Mouse (Mus musculus): ENCODE measurements around the gene Olfr1093. TPM values are rescaled to one million over a fixed set of nuclear protein-coding genes. Genes with fewer than 3 reads are reported as not detected.

Olfr1093 gene
- not detected in 2 replicates for polyA plus RNA-seq (2015; fragmentation: Nextera tagmentation; extraction: Ambion mirVana)

DNA sequence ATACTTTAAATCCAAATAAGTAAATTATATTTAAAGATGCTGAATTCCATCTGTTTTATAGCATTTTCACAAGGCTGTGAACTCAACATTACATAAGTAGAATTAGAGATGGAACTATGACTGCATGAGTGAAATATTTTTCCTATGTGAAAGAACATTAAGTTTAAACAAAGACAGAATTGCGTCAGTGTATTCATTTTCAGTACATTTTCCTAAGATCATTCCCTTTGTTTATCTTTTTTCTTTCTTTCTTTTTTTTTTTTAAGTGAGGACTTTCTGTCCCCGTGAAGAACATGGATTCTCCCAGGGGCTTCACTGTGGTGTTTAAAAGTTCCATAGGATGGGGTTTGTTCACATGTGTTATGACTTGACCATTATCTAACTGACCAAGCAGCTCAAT lies at the start of gene Olfr1093:
Gene Olfr1093, plus strand, starts transcription at position 301 of the 400 bp plus-strand sequence.
- H3K4me3 ChIP-seq: no peak within 1 kb of the TSS
- no peaks in the 10 kb centered on the region for H3K9me3 ChIP-seq
- WGBS: 71% methylated on average over 2 of the region's 2 CpGs
- no peak for ATAC-seq (ENCODE audit: low read depth)
- no peak within 1 kb of the TSS for H3K27ac ChIP-seq (replicated peaks)
- H3K36me3 ChIP-seq: no peaks in the 10 kb centered on the region
- H3K4me2 ChIP-seq: no peak within 1 kb of the TSS
- H3K4me1 ChIP-seq (replicated peaks): no peaks in the 10 kb centered on the region
- no peaks in the 10 kb centered on the region for H3K27me3 ChIP-seq
- H3K9ac ChIP-seq: no peak within 1 kb of the TSS

DNA sequence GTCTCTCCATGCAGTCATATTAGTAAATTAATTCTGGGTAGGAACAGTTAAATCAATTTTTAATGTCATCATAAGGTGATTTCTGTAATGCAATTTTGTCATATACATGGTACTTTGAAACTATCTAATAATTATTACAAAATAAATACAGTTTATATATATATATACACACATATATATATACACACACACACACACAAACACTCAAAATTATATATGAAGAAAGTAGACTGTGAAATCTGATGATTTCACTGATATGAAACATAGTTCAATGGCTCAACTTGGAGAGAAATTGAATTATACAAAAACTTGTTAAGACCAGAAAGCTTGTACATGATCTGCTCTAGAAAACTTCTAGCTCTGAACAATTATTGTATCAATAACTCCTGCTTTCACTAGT lies 48.7 kb upstream of the Olfr1093 start, which contains the start of gene Olfr1089:
Gene Olfr1089, minus strand, starts transcription at position 101 of the 400 bp plus-strand sequence.
- Histone ChIP-seq H3K9me3 (no peaks in the 10 kb centered on the region), H3K27ac (replicated peaks) (no peak within 1 kb of the TSS), H3K4me2 (no peak within 1 kb of the TSS), H3K36me3 (no peaks in the 10 kb centered on the region), H3K4me1 (replicated peaks) (no peaks in the 10 kb centered on the region), H3K27me3 (no peaks in the 10 kb centered on the region), H3K9ac (no peak within 1 kb of the TSS), H3K4me3 (no peak within 1 kb of the TSS)
- no peak for ATAC-seq (ENCODE audit: low read depth)

DNA sequence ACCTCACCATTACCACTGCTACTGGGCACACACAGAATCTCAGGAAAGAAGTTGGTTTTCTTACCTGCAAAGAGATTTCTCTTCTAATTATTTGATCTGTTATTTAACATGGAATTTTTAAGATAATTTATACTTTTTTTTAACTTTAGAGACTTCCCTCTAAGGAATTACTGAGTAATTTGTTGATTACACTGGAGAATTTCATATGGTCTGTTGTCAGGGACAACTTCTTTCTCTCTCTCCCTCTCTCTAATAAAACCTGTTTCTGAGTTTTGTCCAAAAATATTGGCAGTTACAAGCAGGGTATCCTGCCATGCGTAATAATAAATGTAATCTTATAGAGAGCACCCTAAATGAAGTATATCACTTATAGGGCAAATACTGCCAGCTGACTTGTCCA lies 23.4 kb upstream of the Olfr1093 start, which contains the start of gene Olfr1090:
Gene Olfr1090, minus strand, starts transcription at position 101 of the 400 bp plus-strand sequence.
- ATAC-seq (ENCODE audit: low read depth): no peak
- no peak within 1 kb of the TSS for H3K4me3 ChIP-seq
- no peaks in the 10 kb centered on the region for H3K27me3 ChIP-seq
- H3K9me3 ChIP-seq: no peaks in the 10 kb centered on the region
- 93% methylated on average over 1 of the region's 1 CpGs for WGBS
- no peak within 1 kb of the TSS for H3K27ac ChIP-seq (replicated peaks)
- H3K4me2 ChIP-seq: no peak within 1 kb of the TSS
- no peaks in the 10 kb centered on the region for H3K4me1 ChIP-seq (replicated peaks)
- no peak within 1 kb of the TSS for H3K9ac ChIP-seq
- no peaks in the 10 kb centered on the region for H3K36me3 ChIP-seq

DNA sequence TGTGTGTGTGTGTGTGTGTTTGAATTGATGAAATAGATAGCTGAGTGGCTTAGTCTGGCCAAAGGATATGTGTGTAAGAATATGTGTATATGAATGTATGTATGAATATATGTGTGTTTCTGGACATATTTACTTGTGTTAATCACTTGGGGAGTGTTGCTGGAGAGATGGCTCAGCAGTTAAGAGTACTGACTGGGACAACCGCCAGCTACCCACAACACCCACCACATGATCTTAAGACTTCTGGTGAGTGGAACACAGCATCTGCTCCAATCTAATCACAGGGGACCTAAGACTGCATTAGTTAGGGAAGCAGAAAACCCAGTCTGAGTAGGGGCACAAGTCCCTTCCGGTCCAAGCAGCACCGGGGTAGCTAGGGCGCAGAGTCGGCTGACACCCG lies 21.2 kb upstream of the Olfr1093 start:
- H3K4me1 ChIP-seq (replicated peaks): no peaks in the 10 kb centered on the region
- no peak overlapping the region for H3K27ac ChIP-seq (replicated peaks)
- WGBS: 94% methylated on average over 6 of the region's 6 CpGs
- H3K27me3 ChIP-seq: no peaks in the 10 kb centered on the region
- H3K4me2 ChIP-seq: no peak overlapping the region
- no peak overlapping the region for H3K4me3 ChIP-seq
- no peak for ATAC-seq (ENCODE audit: low read depth)
- H3K9me3 ChIP-seq: no peaks in the 10 kb centered on the region
- H3K9ac ChIP-seq: no peak overlapping the region
- H3K36me3 ChIP-seq: no peaks in the 10 kb centered on the region

DNA sequence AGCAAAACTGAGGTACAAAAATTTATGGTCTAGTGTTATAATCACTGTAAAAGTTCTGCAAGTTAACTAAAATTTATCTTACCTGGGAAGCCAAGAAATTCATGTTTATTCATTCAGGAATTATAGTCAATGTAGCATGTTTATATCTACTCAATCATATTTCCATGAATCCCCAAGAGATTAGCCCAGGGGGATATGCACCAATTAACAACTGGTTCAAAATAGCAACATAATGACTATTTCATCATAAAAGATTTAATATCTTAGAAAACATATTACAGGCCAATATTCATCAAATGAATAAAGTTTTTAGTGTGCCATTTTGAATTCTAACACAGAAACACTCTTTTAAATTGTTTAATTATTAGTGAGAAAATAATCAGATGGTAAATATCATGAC lies 27.6 kb downstream of the Olfr1093 start, which contains the start of gene Olfr141:
Gene Olfr141, minus strand, starts transcription at position 101 of the 400 bp plus-strand sequence.
- H3K4me2 ChIP-seq: no peak within 1 kb of the TSS
- no peaks in the 10 kb centered on the region for H3K9me3 ChIP-seq
- H3K4me3 ChIP-seq: no peak within 1 kb of the TSS
- H3K27me3 ChIP-seq: no peaks in the 10 kb centered on the region
- H3K36me3 ChIP-seq: no peaks in the 10 kb centered on the region
- H3K9ac ChIP-seq: no peak within 1 kb of the TSS
- H3K27ac ChIP-seq (replicated peaks): no peak within 1 kb of the TSS
- H3K4me1 ChIP-seq (replicated peaks): no peaks in the 10 kb centered on the region
- no peak for ATAC-seq (ENCODE audit: low read depth)

DNA sequence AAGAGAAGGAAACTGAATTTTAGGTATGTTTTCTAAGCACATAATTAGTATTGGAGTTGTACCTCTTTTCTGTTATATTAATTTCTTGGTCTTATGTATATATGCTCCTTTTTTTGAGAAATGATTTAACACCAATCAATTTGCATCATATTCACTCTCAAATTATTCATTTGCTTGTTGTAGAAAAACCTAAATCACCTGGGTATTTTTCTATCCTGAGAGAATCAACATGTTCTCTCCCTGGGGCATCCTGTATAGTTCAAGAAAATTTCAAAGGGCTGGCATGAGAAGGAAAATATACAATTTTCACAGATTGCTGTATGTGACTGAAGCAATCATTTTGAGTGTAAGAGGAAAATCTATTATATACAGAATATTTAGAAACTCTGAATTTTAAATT lies 42.1 kb downstream of the Olfr1093 start, which contains the start of gene Olfr1094:
Gene Olfr1094, plus strand, starts transcription at position 301 of the 400 bp plus-strand sequence.
- Histone ChIP-seq H3K9ac (no peak within 1 kb of the TSS), H3K4me3 (no peak within 1 kb of the TSS), H3K4me2 (no peak within 1 kb of the TSS), H3K4me1 (replicated peaks) (no peaks in the 10 kb centered on the region), H3K36me3 (no peaks in the 10 kb centered on the region), H3K9me3 (no peaks in the 10 kb centered on the region), H3K27ac (replicated peaks) (no peak within 1 kb of the TSS), H3K27me3 (no peaks in the 10 kb centered on the region)
- ATAC-seq (ENCODE audit: low read depth): no peak

Other genes starting within 250 kb of the Olfr1093 start
- gene Olfr1079, start 240.0 kb upstream of the Olfr1093 start, polyA plus RNA-seq (2015; fragmentation: Nextera tagmentation; extraction: Ambion mirVana): not detected in 2 replicates
- gene Olfr1080, start 224.2 kb upstream of the Olfr1093 start, polyA plus RNA-seq (2015; fragmentation: Nextera tagmentation; extraction: Ambion mirVana): not detected in 2 replicates
- not detected in 2 replicates for gene Olfr1082, start 183.5 kb upstream of the Olfr1093 start, polyA plus RNA-seq (2015; fragmentation: Nextera tagmentation; extraction: Ambion mirVana)
- not detected in 2 replicates for gene Olfr1084, start 142.8 kb upstream of the Olfr1093 start, polyA plus RNA-seq (2015; fragmentation: Nextera tagmentation; extraction: Ambion mirVana)
- gene Olfr1085, start 120.5 kb upstream of the Olfr1093 start, polyA plus RNA-seq (2015; fragmentation: Nextera tagmentation; extraction: Ambion mirVana): not detected in 2 replicates
- gene Olfr1086, start 102.4 kb upstream of the Olfr1093 start, polyA plus RNA-seq (2015; fragmentation: Nextera tagmentation; extraction: Ambion mirVana): not detected in 2 replicates
- not detected in 2 replicates for gene Olfr1087, start 84.1 kb upstream of the Olfr1093 start, polyA plus RNA-seq (2015; fragmentation: Nextera tagmentation; extraction: Ambion mirVana)
- gene Olfr1089, start 48.8 kb upstream of the Olfr1093 start, polyA plus RNA-seq (2015; fragmentation: Nextera tagmentation; extraction: Ambion mirVana): not detected in 2 replicates
- not detected in 2 replicates for gene Olfr1090, start 23.5 kb upstream of the Olfr1093 start, polyA plus RNA-seq (2015; fragmentation: Nextera tagmentation; extraction: Ambion mirVana)
- gene Olfr141, start 27.5 kb downstream of the Olfr1093 start, polyA plus RNA-seq (2015; fragmentation: Nextera tagmentation; extraction: Ambion mirVana): not detected in 2 replicates
- not detected in 2 replicates for gene Olfr1094, start 42.2 kb downstream of the Olfr1093 start, polyA plus RNA-seq (2015; fragmentation: Nextera tagmentation; extraction: Ambion mirVana)
- not detected in 2 replicates for gene Olfr1095, start 69.2 kb downstream of the Olfr1093 start, polyA plus RNA-seq (2015; fragmentation: Nextera tagmentation; extraction: Ambion mirVana)
- not detected in 2 replicates for gene Gm13723, start 92.3 kb downstream of the Olfr1093 start, polyA plus RNA-seq (2015; fragmentation: Nextera tagmentation; extraction: Ambion mirVana)
- gene Olfr1097, start 109.7 kb downstream of the Olfr1093 start, polyA plus RNA-seq (2015; fragmentation: Nextera tagmentation; extraction: Ambion mirVana): not detected in 2 replicates
- gene Olfr1098, start 142.1 kb downstream of the Olfr1093 start, polyA plus RNA-seq (2015; fragmentation: Nextera tagmentation; extraction: Ambion mirVana): not detected in 2 replicates
- not detected in 2 replicates for gene Olfr1099, start 178.2 kb downstream of the Olfr1093 start, polyA plus RNA-seq (2015; fragmentation: Nextera tagmentation; extraction: Ambion mirVana)
- not detected in 2 replicates for gene Olfr1100, start 197.5 kb downstream of the Olfr1093 start, polyA plus RNA-seq (2015; fragmentation: Nextera tagmentation; extraction: Ambion mirVana)
- gene Olfr1101, start 208.7 kb downstream of the Olfr1093 start, polyA plus RNA-seq (2015; fragmentation: Nextera tagmentation; extraction: Ambion mirVana): not detected in 2 replicates
- gene Olfr1102, start 215.9 kb downstream of the Olfr1093 start, polyA plus RNA-seq (2015; fragmentation: Nextera tagmentation; extraction: Ambion mirVana): not detected in 2 replicates
- not detected in 2 replicates for gene Olfr1104, start 244.6 kb downstream of the Olfr1093 start, polyA plus RNA-seq (2015; fragmentation: Nextera tagmentation; extraction: Ambion mirVana)